Mouse (Mus musculus): ENCODE measurements around the gene Ndel1.
"Not testable (repeated sequence)": the region's sequence is repeated elsewhere in the genome, so short reads cannot be mapped to it uniquely, and the experiment has no call there.

The Ndel1 gene

GRCm38 (mm10) chr11:68851644-68852485 is 19.8 kb downstream of the Ndel1 start:
- DNase-seq (ENCODE audit: low spot score) = no peak

- no peak for DNase-seq (ENCODE audit: low spot score)
These were observed 20.8 kb downstream of the Ndel1 start for GRCm38 (mm10) chr11:68850862-68851261.

- no peak for DNase-seq (ENCODE audit: low spot score)
These were observed 32.1 kb downstream of the Ndel1 start for GRCm38 (mm10) chr11:68839606-68840005.

GRCm38 (mm10) chr11:68835034-68835433 is 36.6 kb downstream of the Ndel1 start:
- no peak for DNase-seq (ENCODE audit: low spot score)

GRCm38 (mm10) chr11:68833593-68833992 is 38.1 kb downstream of the Ndel1 start:
- no peak for DNase-seq (ENCODE audit: low spot score)

GRCm38 (mm10) chr11:68832793-68833192 is 38.9 kb downstream of the Ndel1 start:
- DNase-seq (ENCODE audit: low spot score) = no peak

GRCm38 (mm10) chr11:68831580-68831979 is 40.1 kb downstream of the Ndel1 start:
- not testable (repeated sequence) for DNase-seq (ENCODE audit: low spot score)

GRCm38 (mm10) chr11:68826735-68827134 is 44.9 kb downstream of the Ndel1 start:
- DNase-seq (ENCODE audit: low spot score) = no peak

GRCm38 (mm10) chr11:68822326-68822725 is 49.3 kb downstream of the Ndel1 start:
- no peak for DNase-seq (ENCODE audit: low spot score)

- no peak for DNase-seq (ENCODE audit: low spot score)
These were observed 52.3 kb downstream of the Ndel1 start for GRCm38 (mm10) chr11:68819226-68819805.

- no peak for DNase-seq (ENCODE audit: low spot score)
These were observed 53.2 kb downstream of the Ndel1 start for GRCm38 (mm10) chr11:68818416-68818815.

- DNase-seq (ENCODE audit: low spot score) = no peak
These were observed 59.6 kb downstream of the Ndel1 start for GRCm38 (mm10) chr11:68811881-68812577.

- peak; percentile 68 for DNase-seq (ENCODE audit: low spot score)
These were observed 63.9 kb downstream of the Ndel1 start for GRCm38 (mm10) chr11:68807787-68808186.

GRCm38 (mm10) chr11:68805148-68805547 is 66.5 kb downstream of the Ndel1 start:
- no peak for DNase-seq (ENCODE audit: low spot score)

- DNase-seq (ENCODE audit: low spot score) = no peak
These were observed 73.4 kb downstream of the Ndel1 start for GRCm38 (mm10) chr11:68798258-68798657.

- DNase-seq (ENCODE audit: low spot score) = no peak
These were observed 79.9 kb downstream of the Ndel1 start for GRCm38 (mm10) chr11:68791794-68792193.

GRCm38 (mm10) chr11:68790720-68791119 is 80.9 kb downstream of the Ndel1 start:
- no peak for DNase-seq (ENCODE audit: low spot score)

- DNase-seq (ENCODE audit: low spot score) = no peak
These were observed 84.4 kb downstream of the Ndel1 start for GRCm38 (mm10) chr11:68787222-68787621.

GRCm38 (mm10) chr11:68785813-68786212 is 85.8 kb downstream of the Ndel1 start:
- DNase-seq (ENCODE audit: low spot score) = no peak

GRCm38 (mm10) chr11:68782336-68782735 is 89.3 kb downstream of the Ndel1 start:
- no peak for DNase-seq (ENCODE audit: low spot score)

- DNase-seq (ENCODE audit: low spot score) = no peak
These were observed 91.1 kb downstream of the Ndel1 start for GRCm38 (mm10) chr11:68780466-68781114.

- DNase-seq (ENCODE audit: low spot score) = no peak
These were observed 91.8 kb downstream of the Ndel1 start for GRCm38 (mm10) chr11:68779735-68780465.
